In the genomic region with DNA sequence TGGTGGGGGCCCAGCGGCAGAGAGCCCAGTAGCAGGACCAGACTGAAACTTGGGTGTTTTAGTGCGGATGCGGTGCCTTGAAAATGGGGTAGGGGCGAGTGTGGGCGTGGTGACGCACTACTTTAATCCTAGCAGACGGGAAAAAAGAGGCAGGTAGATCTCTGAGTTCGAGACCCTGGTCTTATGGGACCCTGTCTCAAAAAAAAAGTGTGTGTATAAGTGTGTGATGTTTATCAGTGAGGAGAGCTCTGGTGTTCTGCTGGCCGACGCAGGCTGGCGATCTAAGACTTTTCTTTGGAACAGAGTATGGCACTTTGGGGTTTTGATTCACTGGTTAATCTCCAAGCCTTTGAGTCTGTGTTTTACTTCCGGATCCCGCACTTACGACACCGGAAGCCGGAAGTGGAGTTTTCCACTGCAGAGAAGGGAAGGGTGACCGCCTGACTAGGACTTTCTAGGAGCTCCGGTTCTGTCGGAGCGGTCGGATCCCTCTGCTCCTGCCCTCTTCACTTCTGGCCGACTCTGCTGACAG, we compare ENCODE assay signal across 8 mouse cellular contexts. TPM values are rescaled to one million over a fixed set of nuclear protein-coding genes. Genes with fewer than 3 reads are reported as not detected.
DNase-seq lines count a peak whose midpoint lies in the region; ATAC-seq and TF ChIP-seq lines count a peak whose summit lies in the region.

No protein-coding gene starts in this region.

- peak; percentile 88 for DNase-seq in 416B (ENCODE audit: low read depth)
- peak; percentile 77 to 80 for DNase-seq in adrenal gland, postnatal 36 days
- DNase-seq in heart, embryonic 10.5 days (ENCODE audit: low spot score) = peak; percentile 90
- DNase-seq in limb, embryonic 14.5 days (ENCODE audit: low spot score) = peak; percentile 76
- peak; percentile 46 to 74 for DNase-seq in spleen, postnatal 10 days (ENCODE audit: low spot score in 2 of 2)

- TF ChIP-seq POLR2A in limb, embryonic 14.5 days (IDR thresholded peaks at IDR 0.05; ENCODE audit: borderline replicate concordance, extremely low read depth, insufficient read depth, insufficient read length) = no peak

- no peaks in the 10 kb centered on the region for H3K9me3 ChIP-seq in embryonic facial prominence, embryonic 15.5 days (replicated peaks)
- H3K9me3 ChIP-seq in heart, embryonic 10.5 days = no peaks in the 10 kb centered on the region
- H3K9me3 ChIP-seq in kidney, embryonic 14.5 days (ENCODE audit: control insufficient read depth, low read length) = no peaks in the 10 kb centered on the region
- no peaks in the 10 kb centered on the region for H3K9me3 ChIP-seq in limb, embryonic 14.5 days (ENCODE audit: control insufficient read depth, low read length)
- H3K9me3 ChIP-seq in midbrain, embryonic 16.5 days (replicated peaks; ENCODE audit: control insufficient read depth, low read length, poor library complexity, severe bottlenecking) = no peaks in the 10 kb centered on the region

- H3K4me3 ChIP-seq in embryonic facial prominence, embryonic 15.5 days (replicated peaks) = peak overlapping the region; percentile 56
- H3K4me3 ChIP-seq in heart, embryonic 10.5 days = peak overlapping the region; percentile 66
- H3K4me3 ChIP-seq in kidney, embryonic 14.5 days (ENCODE audit: low read length) = peak overlapping the region; percentile 63
- H3K4me3 ChIP-seq in limb, embryonic 14.5 days (replicated peaks; ENCODE audit: low read length) = peak overlapping the region; percentile 54
- peak overlapping the region; percentile 40 for H3K4me3 ChIP-seq in midbrain, embryonic 16.5 days (ENCODE audit: low read depth, low read length)

- 17% methylated on average over 22 of the region's 22 CpGs for WGBS in embryonic facial prominence, embryonic 15.5 days
- WGBS in heart, embryonic 10.5 days = 15% methylated on average over 22 of the region's 22 CpGs
- 27% methylated on average over 22 of the region's 22 CpGs for WGBS in kidney, embryonic 14.5 days
- WGBS in limb, embryonic 14.5 days = 26% methylated on average over 17 of the region's 22 CpGs
- WGBS in midbrain, embryonic 16.5 days = 16% methylated on average over 22 of the region's 22 CpGs

- no peaks in the 10 kb centered on the region for H3K36me3 ChIP-seq in embryonic facial prominence, embryonic 15.5 days
- H3K36me3 ChIP-seq in heart, embryonic 10.5 days = peaks cover 11% of the 10 kb centered on the region
- peaks cover 9% of the 10 kb centered on the region for H3K36me3 ChIP-seq in kidney, embryonic 14.5 days (ENCODE audit: control insufficient read depth, insufficient read depth, low read length)
- peaks cover 11% of the 10 kb centered on the region; the same call in 1 of the 2 replicates for H3K36me3 ChIP-seq in limb, embryonic 14.5 days (ENCODE audit: control insufficient read depth, insufficient read depth, low read length)
- 0 out of 2 replicates have a peak, but pooled peaks cover 3% of the 10 kb centered on the region for H3K36me3 ChIP-seq in midbrain, embryonic 16.5 days (ENCODE audit: control insufficient read depth, insufficient read depth, low read length)

- no peaks in the 10 kb centered on the region for H3K27me3 ChIP-seq in embryonic facial prominence, embryonic 15.5 days
- H3K27me3 ChIP-seq in heart, embryonic 10.5 days (ENCODE audit: insufficient read depth, poor library complexity, severe bottlenecking) = no peaks in the 10 kb centered on the region
- no peaks in the 10 kb centered on the region for H3K27me3 ChIP-seq in kidney, embryonic 14.5 days (ENCODE audit: control insufficient read depth, insufficient read depth, low read length)
- H3K27me3 ChIP-seq in limb, embryonic 14.5 days (ENCODE audit: control insufficient read depth, insufficient read depth, low read length) = no peaks in the 10 kb centered on the region
- no peaks in the 10 kb centered on the region for H3K27me3 ChIP-seq in midbrain, embryonic 16.5 days (ENCODE audit: control insufficient read depth, insufficient read depth, low read depth, low read length)

- H3K4me2 ChIP-seq in embryonic facial prominence, embryonic 15.5 days (replicated peaks) = peak overlapping the region; percentile 53
- H3K4me2 ChIP-seq in kidney, embryonic 14.5 days (replicated peaks; ENCODE audit: low read depth, low read length) = peak overlapping the region; percentile 61
- peak overlapping the region; percentile 48 for H3K4me2 ChIP-seq in limb, embryonic 14.5 days (replicated peaks; ENCODE audit: low read depth, low read length, severe bottlenecking)
- peak overlapping the region; percentile 57 for H3K4me2 ChIP-seq in midbrain, embryonic 16.5 days (ENCODE audit: low read length)

- ATAC-seq in embryonic facial prominence, embryonic 15.5 days (ENCODE audit: insufficient number of reproducible peaks, low FRiP score, low TSS enrichment, low read depth) = peak; percentile 64; the same call in 1 of the 2 replicates
- peak; percentile 63 for ATAC-seq in kidney, embryonic 14.5 days (ENCODE audit: low FRiP score, low TSS enrichment)
- peak; percentile 68 for ATAC-seq in limb, embryonic 14.5 days (ENCODE audit: low FRiP score, low read depth)
- peak; percentile 72 for ATAC-seq in midbrain, embryonic 16.5 days

- no peaks in the 10 kb centered on the region for H3K4me1 ChIP-seq in embryonic facial prominence, embryonic 15.5 days
- no peaks in the 10 kb centered on the region for H3K4me1 ChIP-seq in heart, embryonic 10.5 days
- H3K4me1 ChIP-seq in kidney, embryonic 14.5 days (ENCODE audit: control insufficient read depth, insufficient read depth, low read length) = no peaks in the 10 kb centered on the region
- no peaks in the 10 kb centered on the region for H3K4me1 ChIP-seq in limb, embryonic 14.5 days (ENCODE audit: control insufficient read depth, insufficient read depth, low read length)
- peaks cover 8% of the 10 kb centered on the region for H3K4me1 ChIP-seq in midbrain, embryonic 16.5 days (ENCODE audit: control insufficient read depth, insufficient read depth, low read length)

- peak overlapping the region; percentile 90 for H3K27ac ChIP-seq in embryonic facial prominence, embryonic 15.5 days (replicated peaks)
- peak overlapping the region; percentile 86 for H3K27ac ChIP-seq in heart, embryonic 10.5 days
- H3K27ac ChIP-seq in kidney, embryonic 14.5 days (ENCODE audit: low read depth, low read length) = peak overlapping the region; percentile 87
- peak overlapping the region; percentile 81 for H3K27ac ChIP-seq in limb, embryonic 14.5 days (replicated peaks; ENCODE audit: low read depth, low read length)
- H3K27ac ChIP-seq in midbrain, embryonic 16.5 days (ENCODE audit: low read length) = peak overlapping the region; percentile 76

- peak overlapping the region; percentile 35; the same call in 1 of the 2 replicates for H3K9ac ChIP-seq in embryonic facial prominence, embryonic 15.5 days
- peak overlapping the region; percentile 65 for H3K9ac ChIP-seq in kidney, embryonic 14.5 days (ENCODE audit: low read depth, low read length)
- H3K9ac ChIP-seq in limb, embryonic 14.5 days (ENCODE audit: low read depth, low read length, severe bottlenecking) = peak overlapping the region; percentile 62
- H3K9ac ChIP-seq in midbrain, embryonic 16.5 days (ENCODE audit: low read depth, low read length) = peak overlapping the region; percentile 49; the same call in 1 of the 2 replicates

RNA-seq across cellular contexts. Expression of a gene that starts 0.4 kb away (rescaled TPM):
- total RNA-seq in adrenal gland, postnatal 36 days (2021) = 100 to 1,000 TPM; 172 to 176 TPM
- 54.1 and 65.4 TPM in 2 replicates for polyA plus RNA-seq in embryonic facial prominence, embryonic 15.5 days (2015; fragmentation: Nextera tagmentation; extraction: Ambion mirVana)
- polyA plus RNA-seq in heart, embryonic 10.5 days (2016; fragmentation: Nextera tagmentation; extraction: Ambion mirVana) = 26.3 and 34.6 TPM in 2 replicates
- 41.4 and 49.6 TPM in 2 replicates for polyA plus RNA-seq in kidney, embryonic 14.5 days (2014; fragmentation: Nextera tagmentation; extraction: Ambion mirVana)
- 35.2 and 35.4 TPM in 2 replicates for polyA plus RNA-seq in limb, embryonic 14.5 days (2012; rRNA removed)
- polyA plus RNA-seq in limb, embryonic 14.5 days (2014; fragmentation: Nextera tagmentation; extraction: Ambion mirVana) = 48.3 and 51.8 TPM in 2 replicates
- 47.7 and 49.4 TPM in 2 replicates for polyA plus RNA-seq in midbrain, embryonic 16.5 days (2015; fragmentation: Nextera tagmentation; extraction: Ambion mirVana)

RNA-seq across cellular contexts. Expression of a gene that starts 36.3 kb away (rescaled TPM):
- total RNA-seq in adrenal gland, postnatal 36 days (2021) = 100 to 1,000 TPM in 1 of 2 experiments, 10 to 100 TPM in 1; 71.2 to 110 TPM
- 20.3 and 21.4 TPM in 2 replicates for polyA plus RNA-seq in embryonic facial prominence, embryonic 15.5 days (2015; fragmentation: Nextera tagmentation; extraction: Ambion mirVana)
- 18.6 and 21.7 TPM in 2 replicates for polyA plus RNA-seq in heart, embryonic 10.5 days (2016; fragmentation: Nextera tagmentation; extraction: Ambion mirVana)
- polyA plus RNA-seq in kidney, embryonic 14.5 days (2014; fragmentation: Nextera tagmentation; extraction: Ambion mirVana) = 12.7 and 22.0 TPM in 2 replicates
- polyA plus RNA-seq in limb, embryonic 14.5 days (2012; rRNA removed) = 13.7 and 17.4 TPM in 2 replicates
- 23.9 and 25.6 TPM in 2 replicates for polyA plus RNA-seq in limb, embryonic 14.5 days (2014; fragmentation: Nextera tagmentation; extraction: Ambion mirVana)
- 16.4 and 19.9 TPM in 2 replicates for polyA plus RNA-seq in midbrain, embryonic 16.5 days (2015; fragmentation: Nextera tagmentation; extraction: Ambion mirVana)

RNA-seq across cellular contexts. Expression of a gene that starts 36.3 kb away (rescaled TPM):
- 10 to 100 TPM; 28.6 TPM for total RNA-seq in adrenal gland, postnatal 36 days (2021)
- polyA plus RNA-seq in embryonic facial prominence, embryonic 15.5 days (2015; fragmentation: Nextera tagmentation; extraction: Ambion mirVana) = 47.4 and 48.2 TPM in 2 replicates
- polyA plus RNA-seq in heart, embryonic 10.5 days (2016; fragmentation: Nextera tagmentation; extraction: Ambion mirVana) = 24.0 and 25.3 TPM in 2 replicates
- 29.4 and 36.3 TPM in 2 replicates for polyA plus RNA-seq in kidney, embryonic 14.5 days (2014; fragmentation: Nextera tagmentation; extraction: Ambion mirVana)
- 50.6 and 60.3 TPM in 2 replicates for polyA plus RNA-seq in limb, embryonic 14.5 days (2012; rRNA removed)
- polyA plus RNA-seq in limb, embryonic 14.5 days (2014; fragmentation: Nextera tagmentation; extraction: Ambion mirVana) = 39.3 and 41.8 TPM in 2 replicates
- 33.6 and 36.1 TPM in 2 replicates for polyA plus RNA-seq in midbrain, embryonic 16.5 days (2015; fragmentation: Nextera tagmentation; extraction: Ambion mirVana)

RNA-seq across cellular contexts. Expression of a gene that starts 51.8 kb away (rescaled TPM):
- not detected for total RNA-seq in adrenal gland, postnatal 36 days (2021)
- 0.84 TPM in 1 of 2 replicates, not detected in the other for polyA plus RNA-seq in embryonic facial prominence, embryonic 15.5 days (2015; fragmentation: Nextera tagmentation; extraction: Ambion mirVana)
- not detected in 2 replicates for polyA plus RNA-seq in heart, embryonic 10.5 days (2016; fragmentation: Nextera tagmentation; extraction: Ambion mirVana)
- polyA plus RNA-seq in kidney, embryonic 14.5 days (2014; fragmentation: Nextera tagmentation; extraction: Ambion mirVana) = not detected in 2 replicates
- 1.1 and 2.8 TPM in 2 replicates for polyA plus RNA-seq in limb, embryonic 14.5 days (2012; rRNA removed)
- polyA plus RNA-seq in limb, embryonic 14.5 days (2014; fragmentation: Nextera tagmentation; extraction: Ambion mirVana) = 1.4 and 2.7 TPM in 2 replicates
- 0.36 TPM in 1 of 2 replicates, not detected in the other for polyA plus RNA-seq in midbrain, embryonic 16.5 days (2015; fragmentation: Nextera tagmentation; extraction: Ambion mirVana)

RNA-seq across cellular contexts. Expression of a gene that starts 56.2 kb away (rescaled TPM):
- 10 to 100 TPM; 22.8 to 26.8 TPM for total RNA-seq in adrenal gland, postnatal 36 days (2021)
- polyA plus RNA-seq in embryonic facial prominence, embryonic 15.5 days (2015; fragmentation: Nextera tagmentation; extraction: Ambion mirVana) = 20.9 and 23.4 TPM in 2 replicates
- polyA plus RNA-seq in heart, embryonic 10.5 days (2016; fragmentation: Nextera tagmentation; extraction: Ambion mirVana) = 13.1 and 15.7 TPM in 2 replicates
- polyA plus RNA-seq in kidney, embryonic 14.5 days (2014; fragmentation: Nextera tagmentation; extraction: Ambion mirVana) = 16.2 and 23.5 TPM in 2 replicates
- polyA plus RNA-seq in limb, embryonic 14.5 days (2012; rRNA removed) = 16.0 and 21.0 TPM in 2 replicates
- polyA plus RNA-seq in limb, embryonic 14.5 days (2014; fragmentation: Nextera tagmentation; extraction: Ambion mirVana) = 20.2 and 24.4 TPM in 2 replicates
- polyA plus RNA-seq in midbrain, embryonic 16.5 days (2015; fragmentation: Nextera tagmentation; extraction: Ambion mirVana) = 8.5 and 9.7 TPM in 2 replicates

Comparison
In these comparisons a context has a peak if more than half of its experiments do, and no peak if none do; other contexts are left out.
1. Peak in every context shown above with its lines: DNase-seq, ATAC-seq, H3K4me3 ChIP-seq and H3K27ac ChIP-seq.